Mouse (Mus musculus) liver, adult 2 months (tissue): ENCODE measurements around the gene Ptpra. TPM values are rescaled to one million over a fixed set of nuclear protein-coding genes. Genes with fewer than 3 reads are reported as not detected.
"Not testable (repeated sequence)": the region's sequence is repeated elsewhere in the genome, so short reads cannot be mapped to it uniquely, and the experiment has no call there.

Source experiments
- DNase-seq: peaks from one replicate; pipeline ENCODE4 v3.0.0-alpha.2; 2011; ENCODE audit warnings: low read depth, low spot score; ENCODE audit errors: extremely low read depth
- H3K27ac ChIP-seq: fragments of 200-500 bp; replicated peaks from 2 replicates; pipeline ENCODE4 v1.5.1; 2012; ENCODE audit warnings: low read depth, mild to moderate bottlenecking, control low read depth, inconsistent platforms, low read length; ENCODE audit not compliant: insufficient read depth
- H3K27me3 ChIP-seq: fragments of 200-500 bp; 2 replicates; pipeline ENCODE4 v1.6.1; 2012; ENCODE audit warnings: mild to moderate bottlenecking, moderate library complexity, low read length, inconsistent platforms; ENCODE audit not compliant: control insufficient read depth, insufficient read depth
- H3K36me3 ChIP-seq: fragments of 200-500 bp; 2 replicates; pipeline ENCODE4 v1.6.1; 2012; ENCODE audit warnings: low read length, inconsistent platforms; ENCODE audit not compliant: control insufficient read depth, insufficient read depth
- H3K4me1 ChIP-seq: fragments of 200-500 bp; 2 replicates; pipeline ENCODE4 v1.6.1; 2011; ENCODE audit warnings: low read length; ENCODE audit not compliant: control insufficient read depth, insufficient read depth
- H3K4me3 ChIP-seq: fragments of 200-500 bp; 2 replicates; pipeline ENCODE4 v1.5.1; 2011; ENCODE audit warnings: low read depth, mild to moderate bottlenecking, control low read depth, low read length, moderate library complexity; ENCODE audit not compliant: insufficient read depth
- H3K79me2 ChIP-seq: fragments of 200-500 bp; 2 replicates; pipeline ENCODE4 v1.6.1; 2012; ENCODE audit warnings: inconsistent platforms, mild to moderate bottlenecking, low read length, moderate library complexity; ENCODE audit not compliant: control insufficient read depth, insufficient read depth
- H3K9ac ChIP-seq: fragments of 200-500 bp; 2 replicates; pipeline ENCODE4 v1.6.1; 2012; ENCODE audit warnings: low read depth, mild to moderate bottlenecking, control low read depth, inconsistent platforms, low read length
- CTCF ChIP-seq: fragments of 200-500 bp; IDR thresholded peaks from 2 replicates; pipeline ENCODE4 v1.5.1; 2011; ENCODE audit warnings: low read depth, low read length, control low read depth
- POLR2A ChIP-seq: fragments of 200-500 bp; IDR thresholded peaks from 2 replicates; pipeline ENCODE4 v1.6.1; 2011; ENCODE audit warnings: low read length, control low read depth; ENCODE audit not compliant: insufficient read depth; ENCODE audit errors: extremely low read depth
- WGBS: fragments of 180-500 bp; shearing (Covaris S2); methylation state at CpG from one replicate; pipeline ENCODE4 v1.1.7; 2018; 5-methylcytosine and 5-hydroxymethylcytosine counted together
- polyA plus RNA-seq: library from polyadenylated mRNA; depleted of rRNA; stranded (reverse); fragments of >200 nt; gene quantifications from 2 replicates; pipeline ENCODE4 v1.2.3, GENCODE M21; 2012
- total RNA-seq: library from RNA; depleted of rRNA; stranded (reverse); fragments of >200 nt; gene quantifications from 2 replicates; pipeline ENCODE4 v1.2.3, GENCODE M21; 2014

Ptpra gene
- total and polyA plus RNA-seq, 2 experiments = 23.9 to 24.8 TPM

DNA sequence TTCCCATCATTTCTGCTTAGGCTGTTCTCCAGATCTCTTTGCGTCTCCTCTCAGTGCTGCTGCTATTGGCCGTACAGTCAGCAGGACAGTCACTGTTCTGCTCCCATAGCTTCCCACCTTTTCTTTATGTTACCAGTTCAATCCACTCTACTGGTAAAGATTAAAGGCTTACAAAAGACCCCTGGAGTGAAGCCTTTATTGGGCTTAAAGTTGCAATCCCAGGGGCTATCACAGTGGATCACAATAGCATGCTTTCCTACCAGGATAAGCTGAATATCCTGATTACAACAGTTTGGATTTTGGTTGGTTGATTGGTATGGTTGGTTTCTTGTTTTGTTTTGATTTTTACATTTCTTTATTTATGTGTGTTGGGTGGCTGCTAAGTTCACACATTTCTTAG lies 37.9 kb downstream of the Ptpra start:
- TF ChIP-seq POLR2A = no peak
- no peak for TF ChIP-seq CTCF
- no peak overlapping the region for H3K27ac ChIP-seq
- WGBS = 98% methylated on average over 2 of the region's 2 CpGs

DNA sequence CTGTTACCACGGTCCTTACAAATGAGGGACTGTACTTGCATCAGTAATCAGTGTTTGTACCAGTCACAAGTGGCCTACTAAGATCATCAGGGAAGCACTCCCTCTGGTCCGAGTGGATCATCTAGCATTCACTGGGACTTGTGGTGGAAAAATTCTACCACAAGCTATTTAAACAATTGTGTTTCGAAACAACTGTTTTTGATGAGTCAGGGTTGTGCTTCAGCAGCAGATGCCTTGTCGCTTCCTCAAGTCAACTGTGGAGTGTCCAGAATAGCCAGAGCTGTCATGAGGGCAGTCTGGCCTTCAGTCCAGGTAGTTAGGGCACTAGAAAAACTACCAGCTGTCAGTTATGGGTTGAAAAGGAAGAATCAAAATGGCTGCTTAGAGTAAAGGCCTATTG lies 38.5 kb downstream of the Ptpra start:
- TF ChIP-seq CTCF (no peak), POLR2A (no peak)
- 78% methylated on average over 4 of the region's 4 CpGs for WGBS
- no peak overlapping the region for H3K9ac ChIP-seq

More for the DNA sequence above, 37.9 kb downstream of the Ptpra start:
- H3K4me1 ChIP-seq = no peaks in the 10 kb centered on the region; the same call in 1 of the 2 replicates
- no peak for DNase-seq
- H3K36me3 ChIP-seq = no peaks in the 10 kb centered on the region
- no peaks in the 10 kb centered on the region for H3K27me3 ChIP-seq
- H3K79me2 ChIP-seq = peaks cover 19% of the 10 kb centered on the region; the same call in 1 of the 2 replicates
- no peak overlapping the region for H3K4me3 ChIP-seq
- H3K9ac ChIP-seq = no peak overlapping the region

DNA sequence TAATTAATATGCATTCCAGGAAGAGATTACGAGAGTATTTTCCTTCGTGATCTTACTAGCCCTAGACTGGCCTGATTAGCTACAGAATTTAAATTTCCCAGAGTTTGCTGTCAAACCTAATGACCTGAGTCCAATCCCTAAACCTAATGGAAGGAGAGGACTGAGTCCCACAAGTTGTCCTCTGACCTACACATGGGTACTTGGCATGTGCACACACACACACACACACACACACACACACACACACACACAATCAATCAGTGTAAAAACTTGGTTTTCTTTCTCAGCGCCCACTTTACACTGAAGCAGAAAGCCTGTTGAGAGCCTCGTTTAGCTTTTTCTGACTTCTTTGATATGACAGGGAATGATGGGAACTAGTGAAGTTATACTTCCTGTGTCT lies 41.1 kb downstream of the Ptpra start:
- no peak for DNase-seq
- Histone ChIP-seq H3K9ac (no peak overlapping the region), H3K79me2 (peaks cover 17% of the 10 kb centered on the region; the same call in 1 of the 2 replicates), H3K27ac (no peak overlapping the region), H3K27me3 (no peaks in the 10 kb centered on the region), H3K4me1 (no peaks in the 10 kb centered on the region; the same call in 1 of the 2 replicates), H3K4me3 (no peak overlapping the region), H3K36me3 (no peaks in the 10 kb centered on the region)
- WGBS = 77% methylated on average over 4 of the region's 4 CpGs
- TF ChIP-seq CTCF (no peak), POLR2A (no peak)

More for the DNA sequence above, 38.5 kb downstream of the Ptpra start:
- peak; percentile 23 for DNase-seq
- Histone ChIP-seq H3K4me1 (no peaks in the 10 kb centered on the region; the same call in 1 of the 2 replicates), H3K36me3 (no peaks in the 10 kb centered on the region), H3K79me2 (peaks cover 21% of the 10 kb centered on the region; the same call in 1 of the 2 replicates), H3K27ac (no peak overlapping the region), H3K4me3 (no peak overlapping the region), H3K27me3 (no peaks in the 10 kb centered on the region)

DNA sequence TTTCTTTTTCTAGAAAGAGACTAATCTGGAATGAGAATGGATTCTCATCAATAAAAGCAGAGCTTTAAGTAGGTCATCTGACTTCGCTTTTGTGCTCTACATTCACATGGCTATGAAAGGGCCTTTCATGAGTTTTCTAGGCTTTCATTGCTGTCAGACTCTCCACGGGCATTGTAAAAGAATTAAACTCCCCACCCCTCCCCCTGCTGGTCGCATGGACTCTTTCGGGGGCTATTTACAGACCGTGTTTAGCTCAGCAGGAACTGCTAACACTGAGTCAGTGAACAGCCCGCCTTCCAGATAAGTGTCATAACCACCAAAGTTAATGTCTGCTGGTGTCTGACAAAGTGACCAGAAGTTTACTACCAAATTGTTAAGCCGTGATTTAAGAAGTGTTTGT lies 41.5 kb downstream of the Ptpra start:
- Histone ChIP-seq H3K79me2 (peaks cover 18% of the 10 kb centered on the region; the same call in 1 of the 2 replicates), H3K4me3 (no peak overlapping the region), H3K4me1 (no peaks in the 10 kb centered on the region; the same call in 1 of the 2 replicates), H3K36me3 (no peaks in the 10 kb centered on the region), H3K27me3 (no peaks in the 10 kb centered on the region), H3K9ac (no peak overlapping the region), H3K27ac (no peak overlapping the region)
- WGBS = 42% methylated on average over 7 of the region's 7 CpGs
- TF ChIP-seq CTCF (no peak), POLR2A (no peak)
- DNase-seq = no peak

DNA sequence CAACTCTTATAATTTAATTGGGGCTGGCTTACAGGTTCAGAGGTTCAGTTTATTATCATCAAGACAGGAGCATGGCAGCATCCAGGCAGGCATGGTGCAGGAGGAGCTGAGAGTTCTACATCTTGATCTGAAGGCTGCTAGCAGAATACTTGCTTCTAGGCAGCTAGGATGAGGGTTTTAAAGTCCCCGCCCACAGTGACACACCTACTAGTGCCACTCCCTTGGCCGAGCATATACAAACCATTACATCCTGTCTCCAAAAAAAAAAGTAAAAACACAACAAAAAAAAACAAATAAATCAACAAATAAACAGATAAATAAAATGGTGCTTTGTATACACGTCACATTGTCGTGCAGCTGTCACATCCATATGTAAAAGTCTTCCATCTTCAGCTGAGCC lies 45.0 kb downstream of the Ptpra start:
- not testable (repeated sequence) for H3K4me1 ChIP-seq, H3K4me3 ChIP-seq, H3K9ac ChIP-seq, H3K27me3 ChIP-seq, H3K36me3 ChIP-seq, DNase-seq, H3K27ac ChIP-seq
- 97% methylated on average over 4 of the region's 4 CpGs for whole genome bisulfite sequencing
- H3K79me2 ChIP-seq = peaks cover 11% of the 10 kb centered on the region; the same call in 1 of the 2 replicates

DNA sequence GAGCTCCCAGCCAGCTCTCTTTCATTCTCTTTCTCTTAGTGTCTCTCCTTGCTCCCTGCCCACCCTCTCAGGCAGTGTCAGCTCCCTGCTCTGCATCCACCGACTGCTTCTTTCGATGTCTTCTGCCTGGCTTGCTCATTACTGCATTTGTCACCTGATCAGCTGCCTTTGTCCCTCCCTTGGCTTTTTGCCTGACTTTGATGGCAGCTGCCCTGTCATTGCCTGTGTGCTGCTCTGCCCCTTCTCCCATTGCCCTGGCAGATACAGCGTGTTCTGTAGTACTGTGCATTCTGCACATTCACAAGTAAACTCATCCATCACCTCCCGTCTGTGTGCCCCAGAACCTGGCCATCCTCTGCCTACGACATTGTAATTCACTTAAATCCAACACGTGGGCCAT lies 46.0 kb downstream of the Ptpra start:
- Histone ChIP-seq H3K36me3 (no peaks in the 10 kb centered on the region), H3K27ac (no peak overlapping the region), H3K9ac (no peak overlapping the region), H3K79me2 (peaks cover 11% of the 10 kb centered on the region; the same call in 1 of the 2 replicates), H3K27me3 (no peaks in the 10 kb centered on the region), H3K4me1 (no peaks in the 10 kb centered on the region), H3K4me3 (no peak overlapping the region)
- 49% methylated on average over 6 of the region's 6 CpGs for WGBS
- peak; percentile 39 for DNase-seq
- TF ChIP-seq CTCF = no peak
- TF ChIP-seq POLR2A = no peak
